Mouse (Mus musculus) kidney, embryonic 16.5 days (tissue): ENCODE measurements around the gene Tut4. TPM values are rescaled to one million over a fixed set of nuclear protein-coding genes. Genes with fewer than 3 reads are reported as not detected.

Experiments
- ATAC-seq: fragments of 200-750 bp; cut with Nextera tagmentation; 2 replicates; pipeline ENCODE4 v1.8.0; 2017; ENCODE audit warnings: moderate TSS enrichment; ENCODE audit not compliant: low FRiP score, low TSS enrichment
- H3K27ac ChIP-seq: fragments of 300-500 bp; sonication (generic); 2 replicates; pipeline ENCODE4 v1.5.1; 2014; ENCODE audit warnings: low read length
- H3K27me3 ChIP-seq: fragments of 300-500 bp; sonication (generic); 2 replicates; pipeline ENCODE4 v1.6.1; 2014; ENCODE audit warnings: low read length, control low read depth, mixed read lengths; ENCODE audit not compliant: insufficient read depth
- H3K36me3 ChIP-seq: fragments of 300-500 bp; sonication (generic); 2 replicates; pipeline ENCODE4 v1.6.1; 2014; ENCODE audit warnings: low read length, control low read depth, mixed read lengths; ENCODE audit not compliant: insufficient read depth
- H3K4me1 ChIP-seq: fragments of 300-500 bp; sonication (generic); 2 replicates; pipeline ENCODE4 v1.6.1; 2014; ENCODE audit warnings: low read length, control low read depth, mixed read lengths; ENCODE audit not compliant: insufficient read depth
- H3K4me2 ChIP-seq: fragments of 300-500 bp; sonication (generic); replicated peaks from 2 replicates; pipeline ENCODE4 v1.6.1; 2014; ENCODE audit warnings: low read depth, low read length
- H3K4me3 ChIP-seq: fragments of 300-500 bp; sonication (generic); 2 replicates; pipeline ENCODE4 v1.5.1; 2014; ENCODE audit warnings: mild to moderate bottlenecking, low read length
- H3K9ac ChIP-seq: fragments of 300-500 bp; sonication (generic); replicated peaks from 2 replicates; pipeline ENCODE4 v1.6.1; 2014; ENCODE audit warnings: low read length
- H3K9me3 ChIP-seq: fragments of 300-500 bp; sonication (generic); 2 replicates; pipeline ENCODE4 v1.6.1; 2016; ENCODE audit warnings: low read length, control low read depth
- WGBS: fragments of 180-500 bp; shearing (Covaris S2); extraction: QIAGEN DNeasy Blood & Tissue Kit; methylation state at CpG from one replicate; pipeline ENCODE4 v1.1.7; 2014; 5-methylcytosine and 5-hydroxymethylcytosine counted together
- polyA plus RNA-seq: library from polyadenylated mRNA; unstranded; fragments of >200 nt; fragmentation: Nextera tagmentation; extraction: Ambion mirVana; gene quantifications from 2 replicates; pipeline ENCODE4 v1.2.1, GENCODE M21; 2015

Tut4 gene
- polyA plus RNA-seq, 1 experiment from 2014 or later: 55.1 TPM

DNA sequence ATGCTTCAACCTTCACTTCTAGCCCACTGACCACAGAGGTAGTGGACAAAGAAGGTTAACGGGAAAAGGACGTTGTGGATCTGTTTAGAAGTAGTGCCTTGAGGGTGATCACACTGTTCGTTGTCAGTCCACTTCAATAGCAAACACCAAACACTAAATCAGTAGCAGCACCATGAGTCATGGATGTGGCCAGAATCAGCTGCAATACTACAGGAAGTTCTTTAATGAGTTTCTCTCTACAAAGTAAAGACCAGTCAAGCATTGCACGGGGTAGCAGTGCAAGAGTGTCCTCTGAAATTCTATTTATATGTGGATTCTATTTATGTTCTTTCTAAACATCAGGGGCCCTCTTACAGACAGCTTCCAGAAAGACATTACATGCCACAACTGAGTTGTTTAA lies 139.1 kb downstream of the Tut4 start:
- Histone ChIP-seq H3K27ac (no peak overlapping the region), H3K4me1 (no peaks in the 10 kb centered on the region), H3K4me3 (no peak overlapping the region), H3K36me3 (peaks cover 24% of the 10 kb centered on the region), H3K27me3 (no peaks in the 10 kb centered on the region), H3K4me2 (no peak overlapping the region), H3K9ac (no peak overlapping the region), H3K9me3 (peaks cover 3% of the 10 kb centered on the region; the same call in 1 of the 2 replicates)
- WGBS: 79% methylated on average over 4 of the region's 4 CpGs
- no peak for ATAC-seq

DNA sequence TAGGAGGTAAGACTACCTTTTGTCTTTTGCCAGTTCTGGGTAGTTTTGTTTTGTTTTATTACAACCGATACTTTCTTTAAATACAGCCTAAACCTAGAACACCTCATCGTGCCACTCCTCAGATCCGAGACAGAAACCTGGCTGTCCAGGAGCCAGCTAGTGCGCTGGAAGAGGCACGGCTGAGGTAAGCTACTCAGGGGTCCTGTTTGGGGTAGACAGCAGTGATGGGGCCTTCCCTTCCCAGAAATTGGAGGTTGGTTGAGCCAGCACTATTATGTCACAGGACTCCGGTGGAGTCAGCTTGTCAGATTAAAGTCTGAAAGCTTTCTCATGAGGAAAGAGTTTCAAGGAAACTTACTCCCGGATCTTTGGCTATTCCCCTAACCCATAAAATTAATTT lies 142.6 kb downstream of the Tut4 start:
- Histone ChIP-seq H3K4me3 (no peak overlapping the region), H3K4me1 (no peaks in the 10 kb centered on the region), H3K9me3 (peaks cover 3% of the 10 kb centered on the region; the same call in 1 of the 2 replicates), H3K27ac (no peak overlapping the region), H3K4me2 (no peak overlapping the region), H3K27me3 (no peaks in the 10 kb centered on the region), H3K9ac (no peak overlapping the region), H3K36me3 (peaks cover 46% of the 10 kb centered on the region)
- 92% methylated on average over 7 of the region's 7 CpGs for WGBS
- no peak for ATAC-seq

DNA sequence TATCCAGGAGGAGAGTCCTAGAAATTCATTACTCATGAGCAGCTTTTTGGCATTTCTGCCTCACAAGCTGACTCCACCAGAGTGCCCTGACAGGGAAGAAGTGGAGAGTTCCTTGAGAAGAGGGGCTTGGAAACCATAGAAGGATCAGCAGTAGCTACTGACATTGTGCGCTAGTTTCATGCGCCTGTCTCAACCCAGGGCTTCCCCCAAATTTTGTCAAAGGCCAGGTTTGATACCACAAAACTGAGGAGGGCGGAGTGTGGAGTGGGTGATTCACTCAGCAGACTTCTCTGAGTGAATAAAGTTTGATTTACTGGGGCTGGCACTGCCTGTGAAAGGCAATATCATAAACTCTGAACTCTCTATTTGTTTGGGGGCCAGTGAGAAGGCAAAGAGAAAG lies 149.4 kb downstream of the Tut4 start:
- Histone ChIP-seq H3K4me1 (peaks cover 3% of the 10 kb centered on the region; the same call in 1 of the 2 replicates), H3K4me2 (no peak overlapping the region), H3K9ac (no peak overlapping the region), H3K9me3 (no peaks in the 10 kb centered on the region), H3K36me3 (peaks cover 23% of the 10 kb centered on the region), H3K27ac (no peak overlapping the region), H3K4me3 (no peak overlapping the region), H3K27me3 (no peaks in the 10 kb centered on the region)
- WGBS: 92% methylated on average over 3 of the region's 3 CpGs
- ATAC-seq: no peak

Other genes with a start within 250 kb of the Tut4 start
- gene Zyg11a, start 241.4 kb upstream of the Tut4 start, polyA plus RNA-seq: 0.26 and 0.39 TPM in 2 replicates
- gene Zyg11b, start 158.3 kb upstream of the Tut4 start, polyA plus RNA-seq: 11.6 and 11.7 TPM in 2 replicates
- gene Coa7, start 131.3 kb upstream of the Tut4 start, polyA plus RNA-seq: 52.9 and 54.1 TPM in 2 replicates
- gene Shisal2a, start 76.1 kb upstream of the Tut4 start, polyA plus RNA-seq: 0.29 and 1.1 TPM in 2 replicates
- 65.2 and 65.4 TPM in 2 replicates for gene Gpx7, start 52.5 kb upstream of the Tut4 start, polyA plus RNA-seq
- 91.6 and 93.9 TPM in 2 replicates for gene Prpf38a, start 119.9 kb downstream of the Tut4 start, polyA plus RNA-seq
- gene Orc1, start 120.0 kb downstream of the Tut4 start, polyA plus RNA-seq: 9.7 and 10.4 TPM in 2 replicates
- gene Cc2d1b, start 160.5 kb downstream of the Tut4 start, polyA plus RNA-seq: 33.7 and 34.0 TPM in 2 replicates